Mouse (Mus musculus): ENCODE measurements around the gene Rarb. TPM values are rescaled to one million over a fixed set of nuclear protein-coding genes. Genes with fewer than 3 reads are reported as not detected.

Gene Rarb
- total and polyA plus RNA-seq, 2 experiments from 2014 or later = 8.5 to 14.4 TPM

DNA sequence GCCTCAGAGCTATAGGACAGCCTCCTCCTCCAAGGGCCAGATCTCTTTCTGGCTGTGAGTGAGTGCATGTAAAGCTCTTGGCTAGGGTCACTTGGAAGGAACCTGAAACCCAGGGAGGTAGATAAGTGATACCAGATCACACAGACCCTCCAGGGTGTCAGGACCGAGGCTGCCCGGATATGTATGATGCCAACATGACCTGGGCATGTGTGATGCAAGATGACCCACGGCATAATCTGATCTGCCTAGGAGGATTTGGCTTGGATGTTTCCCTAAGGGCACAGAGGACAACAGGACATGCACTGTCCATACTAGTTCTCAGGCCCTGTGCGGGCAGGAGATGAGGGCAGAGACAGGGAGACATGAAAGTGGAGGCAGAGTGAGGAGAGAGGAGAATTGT is 374.1 kb downstream of the Rarb start:
- H3K36me3 ChIP-seq (replicated peaks; ENCODE audit: control insufficient read depth, insufficient read depth, low read length) = peaks cover 16% of the 10 kb centered on the region; the same call in 1 of the 2 replicates
- no peaks in the 10 kb centered on the region for H3K27me3 ChIP-seq (ENCODE audit: control insufficient read depth, insufficient read depth, low read length)
- peaks cover 4% of the 10 kb centered on the region; the same call in 1 of the 2 replicates for H3K4me1 ChIP-seq (ENCODE audit: control insufficient read depth, insufficient read depth)
- H3K4me2 ChIP-seq (ENCODE audit: low read depth, low read length) = no peak overlapping the region
- ATAC-seq (ENCODE audit: insufficient read depth, low read depth) (no peak), DNase-seq (ENCODE audit: low spot score) (no peak)
- no peak overlapping the region for H3K4me3 ChIP-seq (ENCODE audit: low read depth, low read length)
- TF ChIP-seq CTCF (IDR thresholded peaks at IDR 0.05; ENCODE audit: low read depth) = no peak
- no peak for TF ChIP-seq EP300 (IDR thresholded peaks at IDR 0.05; ENCODE audit: low read depth)
- WGBS = 72% methylated on average over 4 of the region's 4 CpGs
- no peak overlapping the region for H3K9ac ChIP-seq (replicated peaks; ENCODE audit: low read depth, low read length)
- no peaks in the 10 kb centered on the region for H3K9me3 ChIP-seq (replicated peaks; ENCODE audit: control insufficient read depth, low read length)
- H3K27ac ChIP-seq (ENCODE audit: low read depth) = no peak overlapping the region

DNA sequence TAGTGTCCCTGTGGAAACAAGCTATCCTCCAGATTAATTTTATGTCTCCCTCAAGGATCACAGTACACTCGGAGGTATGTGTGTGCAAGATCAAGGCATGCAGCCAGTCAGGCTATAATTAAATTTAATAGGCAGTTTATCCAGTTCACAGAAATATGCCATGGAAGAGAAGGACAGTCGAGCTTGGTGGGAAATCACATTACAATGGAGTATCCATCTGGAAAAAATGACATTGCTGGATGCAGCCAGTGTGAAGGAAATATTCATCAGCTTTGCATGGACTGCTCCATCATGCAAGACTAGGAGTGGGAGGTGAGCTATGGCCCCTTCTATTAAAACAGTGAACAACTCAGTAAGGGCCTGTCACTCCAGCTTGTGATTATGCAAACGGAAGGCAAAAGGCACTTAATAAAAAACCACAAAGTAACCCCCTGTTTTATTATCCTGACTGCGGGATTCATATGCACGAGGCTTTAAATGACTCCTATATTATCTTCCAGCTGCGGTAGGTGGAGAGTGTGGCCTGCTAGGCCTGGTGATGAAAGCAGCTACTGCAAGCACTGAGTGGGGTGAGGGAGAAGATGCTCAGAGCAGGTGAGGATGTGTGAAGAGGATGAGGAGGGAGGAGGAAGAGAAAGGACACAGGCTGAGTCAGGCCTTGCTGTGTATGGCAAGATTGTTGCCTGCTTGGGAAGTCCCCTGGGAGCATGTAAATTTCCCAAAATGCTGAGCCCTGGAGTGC is 379.4 kb downstream of the Rarb start:
- Histone ChIP-seq H3K4me1 (ENCODE audit: control insufficient read depth, insufficient read depth) (no peaks in the 10 kb centered on the region), H3K4me3 (ENCODE audit: low read depth, low read length) (no peak overlapping the region), H3K27ac (ENCODE audit: low read depth) (no peak overlapping the region), H3K27me3 (ENCODE audit: control insufficient read depth, insufficient read depth, low read length) (no peaks in the 10 kb centered on the region), H3K36me3 (replicated peaks; ENCODE audit: control insufficient read depth, insufficient read depth, low read length) (peaks cover 44% of the 10 kb centered on the region), H3K9me3 (replicated peaks; ENCODE audit: control insufficient read depth, low read length) (no peaks in the 10 kb centered on the region), H3K4me2 (ENCODE audit: low read depth, low read length) (no peak overlapping the region), H3K9ac (replicated peaks; ENCODE audit: low read depth, low read length) (no peak overlapping the region)
- WGBS = 71% methylated on average over 6 of the region's 6 CpGs
- ATAC-seq (ENCODE audit: insufficient read depth, low read depth) (no peak), DNase-seq (ENCODE audit: low spot score) (no peak)
- TF ChIP-seq CTCF (IDR thresholded peaks at IDR 0.05; ENCODE audit: low read depth) (no peak), EP300 (IDR thresholded peaks at IDR 0.05; ENCODE audit: low read depth) (no peak)

DNA sequence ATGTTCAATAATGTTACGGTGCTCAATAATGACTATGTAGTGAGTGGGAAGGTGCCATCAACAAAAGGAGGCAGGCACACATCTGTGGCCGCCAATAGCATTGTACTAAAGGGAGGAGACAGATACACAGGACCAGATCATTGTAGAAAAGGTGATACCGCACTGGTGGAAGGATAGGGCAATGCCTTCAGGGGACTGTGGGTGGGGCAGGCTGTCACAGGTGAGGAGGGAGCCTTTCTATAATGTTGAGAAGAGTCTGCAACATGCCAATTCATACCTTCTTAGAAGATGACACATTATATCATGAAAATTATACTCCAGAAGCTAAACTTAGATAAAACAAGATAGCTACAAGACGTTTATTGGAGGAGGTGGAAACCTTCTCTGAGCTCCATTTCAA is 381.6 kb downstream of the Rarb start:
- WGBS = 84% methylated on average over 4 of the region's 4 CpGs
- no peak for DNase-seq (ENCODE audit: low spot score)

DNA sequence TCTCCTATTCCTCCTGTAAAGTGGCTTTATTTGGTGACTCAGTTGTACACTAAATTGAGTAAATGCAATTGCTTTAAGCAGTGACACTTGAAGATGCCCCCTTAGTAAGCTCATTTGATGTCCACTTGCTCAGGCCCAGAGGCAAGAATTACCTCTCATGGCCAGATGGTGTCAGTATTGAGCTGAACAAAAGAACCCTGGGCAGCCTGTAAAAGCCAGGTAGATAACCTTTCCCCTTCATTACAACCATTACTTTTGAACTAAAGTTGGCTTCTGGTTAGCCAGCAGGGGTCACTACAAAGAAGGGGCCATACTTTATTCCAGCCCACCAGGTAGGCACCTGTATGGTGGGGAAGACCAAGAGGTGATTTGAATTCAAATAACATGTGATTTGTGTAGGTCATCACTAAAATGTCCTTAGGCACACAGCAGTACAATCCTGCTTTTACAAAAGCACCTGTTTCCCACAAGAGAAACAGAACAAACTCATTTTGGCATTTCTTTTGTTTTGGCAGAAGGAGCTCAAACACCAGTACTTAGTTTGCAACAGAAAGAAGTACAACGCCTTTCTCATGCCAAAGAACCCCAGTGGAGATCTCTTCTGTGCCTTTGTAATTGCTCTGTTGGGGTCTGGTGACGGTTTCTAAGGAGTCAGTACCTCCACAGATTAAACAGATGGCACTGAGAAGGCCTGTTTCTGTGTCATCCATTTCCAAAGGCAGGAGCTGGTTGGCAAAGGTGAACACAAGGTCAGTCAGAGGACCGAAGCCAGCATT is 384.4 kb downstream of the Rarb start:
- no peaks in the 10 kb centered on the region for H3K9me3 ChIP-seq (replicated peaks; ENCODE audit: control insufficient read depth, low read length)
- peak overlapping the region; percentile 89 for H3K27ac ChIP-seq (ENCODE audit: low read depth)
- ATAC-seq (ENCODE audit: insufficient read depth, low read depth) = peak; percentile 59
- H3K9ac ChIP-seq (replicated peaks; ENCODE audit: low read depth, low read length) = no peak overlapping the region
- peak; percentile 71 for DNase-seq (ENCODE audit: low spot score)
- H3K4me1 ChIP-seq (ENCODE audit: control insufficient read depth, insufficient read depth) = peaks cover 6% of the 10 kb centered on the region; the same call in 1 of the 2 replicates
- TF ChIP-seq EP300 (IDR thresholded peaks at IDR 0.05; ENCODE audit: low read depth) (no peak), CTCF (IDR thresholded peaks at IDR 0.05; ENCODE audit: low read depth) (peak; percentile 83)
- H3K4me2 ChIP-seq (ENCODE audit: low read depth, low read length) = no peak overlapping the region
- H3K27me3 ChIP-seq (ENCODE audit: control insufficient read depth, insufficient read depth, low read length) = no peaks in the 10 kb centered on the region
- H3K36me3 ChIP-seq (replicated peaks; ENCODE audit: control insufficient read depth, insufficient read depth, low read length) = peaks cover 55% of the 10 kb centered on the region
- 72% methylated on average over 3 of the region's 3 CpGs for WGBS
- H3K4me3 ChIP-seq (ENCODE audit: low read depth, low read length) = no peak overlapping the region

More for the DNA sequence above, 381.6 kb downstream of the Rarb start:
- no peak overlapping the region for H3K9ac ChIP-seq (replicated peaks; ENCODE audit: low read depth, low read length)
- H3K4me1 ChIP-seq (ENCODE audit: control insufficient read depth, insufficient read depth) = peaks cover 6% of the 10 kb centered on the region; the same call in 1 of the 2 replicates
- peaks cover 39% of the 10 kb centered on the region for H3K36me3 ChIP-seq (replicated peaks; ENCODE audit: control insufficient read depth, insufficient read depth, low read length)
- H3K4me3 ChIP-seq (ENCODE audit: low read depth, low read length) = no peak overlapping the region
- H3K4me2 ChIP-seq (ENCODE audit: low read depth, low read length) = no peak overlapping the region
- no peaks in the 10 kb centered on the region for H3K9me3 ChIP-seq (replicated peaks; ENCODE audit: control insufficient read depth, low read length)
- H3K27ac ChIP-seq (ENCODE audit: low read depth) = no peak overlapping the region
- no peak for ATAC-seq (ENCODE audit: insufficient read depth, low read depth)
- H3K27me3 ChIP-seq (ENCODE audit: control insufficient read depth, insufficient read depth, low read length) = no peaks in the 10 kb centered on the region
- TF ChIP-seq CTCF (IDR thresholded peaks at IDR 0.05; ENCODE audit: low read depth) = no peak
- TF ChIP-seq EP300 (IDR thresholded peaks at IDR 0.05; ENCODE audit: low read depth) = no peak

DNA sequence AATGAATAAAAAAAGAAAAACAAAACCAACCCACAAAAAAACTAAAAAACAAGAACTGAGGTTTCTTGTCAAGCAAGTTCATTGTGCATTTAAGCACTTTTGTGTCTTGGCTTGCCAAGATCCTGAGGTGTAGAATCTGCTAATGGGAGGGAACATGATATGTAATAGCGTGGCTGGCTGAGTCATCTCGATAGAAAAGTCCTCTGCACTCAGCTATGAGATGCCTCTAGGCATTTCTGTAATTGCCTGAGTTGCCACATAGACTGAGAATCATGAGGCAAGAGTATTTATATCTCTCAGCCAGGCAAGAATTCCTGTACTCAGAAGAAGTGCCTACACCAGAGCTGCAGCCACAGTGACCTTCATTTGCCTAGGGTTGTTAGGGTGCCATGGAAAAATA is 385.8 kb downstream of the Rarb start:
- H3K4me2 ChIP-seq (ENCODE audit: low read depth, low read length) = no peak overlapping the region
- 21% methylated on average over 2 of the region's 2 CpGs for WGBS
- no peaks in the 10 kb centered on the region for H3K27me3 ChIP-seq (ENCODE audit: control insufficient read depth, insufficient read depth, low read length)
- ATAC-seq (ENCODE audit: insufficient read depth, low read depth) (peak; percentile 86), DNase-seq (ENCODE audit: low spot score) (peak; percentile 75)
- peaks cover 6% of the 10 kb centered on the region; the same call in 1 of the 2 replicates for H3K4me1 ChIP-seq (ENCODE audit: control insufficient read depth, insufficient read depth)
- TF ChIP-seq EP300 (IDR thresholded peaks at IDR 0.05; ENCODE audit: low read depth) (no peak), CTCF (IDR thresholded peaks at IDR 0.05; ENCODE audit: low read depth) (no peak)
- no peak overlapping the region for H3K4me3 ChIP-seq (ENCODE audit: low read depth, low read length)
- H3K36me3 ChIP-seq (replicated peaks; ENCODE audit: control insufficient read depth, insufficient read depth, low read length) = peaks cover 64% of the 10 kb centered on the region
- H3K9me3 ChIP-seq (replicated peaks; ENCODE audit: control insufficient read depth, low read length) = no peaks in the 10 kb centered on the region
- H3K9ac ChIP-seq (replicated peaks; ENCODE audit: low read depth, low read length) = no peak overlapping the region
- peak overlapping the region; percentile 89 for H3K27ac ChIP-seq (ENCODE audit: low read depth)

Data from heart, postnatal 0 days (tissue).